Mouse (Mus musculus): ENCODE results near the gene Cmss1.

DNA sequence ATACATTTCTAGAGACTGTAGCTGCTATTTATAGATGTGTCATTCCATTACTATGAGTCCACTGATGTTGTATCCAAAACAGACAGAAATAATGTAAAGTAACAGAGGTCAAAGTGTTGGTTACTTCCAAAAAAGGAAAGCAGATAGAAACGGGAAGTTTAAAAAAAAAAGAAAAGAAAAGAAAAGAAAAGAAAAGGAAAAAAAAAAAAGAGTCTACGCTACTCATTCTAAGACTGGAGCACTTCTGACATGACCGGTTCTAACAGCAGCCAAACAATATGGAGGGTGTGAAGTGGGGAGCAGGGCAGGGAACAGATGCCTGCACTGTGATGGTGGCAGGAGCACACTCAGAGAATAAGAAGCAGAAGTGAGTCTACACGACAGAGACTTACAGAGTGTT lies 78.2 kb downstream of the Cmss1 start:
- TF ChIP-seq CTCF (IDR thresholded peaks at IDR 0.05; ENCODE audit: low read depth): no peak
- no peak for TF ChIP-seq EP300 (IDR thresholded peaks at IDR 0.05; ENCODE audit: low read depth)

All from liver, postnatal 0 days (tissue).